Mouse (Mus musculus) gastrocnemius, postnatal 4 days (tissue): ENCODE measurements at regions not wholly inside any gene's neighbourhood (a gene's known extent, or its start where the extent isn't known, plus 50 kb on each side); places are given as distances from the start of the nearest gene placed in this dataset.
"Not testable (repeated sequence)": the region's sequence is repeated elsewhere in the genome, so short reads cannot be mapped to it uniquely, and the experiment has no call there.

Experiments
- DNase-seq, 2 experiments: peaks; one replicate each; pipeline ENCODE4 v3.0.0; 2021 to 2022; ENCODE audit warnings: low spot score in 2 of 2, mixed read lengths in 2 of 2

DNA sequence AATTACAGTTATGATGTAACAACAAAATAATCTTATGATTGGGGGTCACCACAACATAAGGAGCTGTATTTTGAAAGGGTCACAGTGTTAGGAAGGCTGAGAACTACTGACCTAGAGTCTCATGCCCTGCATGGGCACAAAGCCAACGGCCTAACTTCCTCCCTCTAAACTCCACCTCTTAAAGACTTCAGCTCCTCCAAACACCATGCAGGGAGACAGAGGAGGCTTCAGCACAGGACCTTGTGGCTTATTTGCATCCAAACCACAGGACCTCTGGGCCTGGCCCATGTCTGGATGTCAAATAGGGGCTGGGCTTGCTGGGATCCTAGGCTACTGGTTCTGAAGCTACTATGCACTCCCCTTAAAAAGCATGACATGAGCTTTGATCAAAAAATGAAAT, 294.7 kb upstream of the Kdm8 start:
- no peak for DNase-seq

DNA sequence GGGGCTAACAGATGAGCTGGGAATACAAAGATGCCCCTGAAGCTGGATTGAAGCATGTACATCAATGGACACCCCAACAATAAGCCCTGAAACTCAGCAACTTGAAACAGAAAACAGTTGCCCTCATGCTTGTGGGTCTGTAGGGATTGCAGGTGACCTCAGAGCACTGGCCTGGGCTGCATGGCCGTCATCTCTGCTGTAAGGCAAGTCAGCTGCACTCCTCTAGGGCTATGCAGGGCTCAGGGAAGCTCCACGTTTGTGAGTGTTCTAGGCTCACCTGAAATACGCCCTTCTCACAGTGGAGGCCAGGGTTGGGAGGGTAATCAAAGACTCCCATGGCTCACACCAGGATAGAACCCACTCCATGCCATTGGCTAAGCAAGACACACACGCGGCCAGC, 292.2 kb upstream of the Kdm8 start:
- DNase-seq = no peak

GRCm38 (mm10) chr7:125155291-125155690, 289.2 kb upstream of the Kdm8 start:
- no peak for DNase-seq

- no peak for DNase-seq
Observed at GRCm38 (mm10) chr7:125166881-125167351, 277.6 kb upstream of the Kdm8 start.

DNA sequence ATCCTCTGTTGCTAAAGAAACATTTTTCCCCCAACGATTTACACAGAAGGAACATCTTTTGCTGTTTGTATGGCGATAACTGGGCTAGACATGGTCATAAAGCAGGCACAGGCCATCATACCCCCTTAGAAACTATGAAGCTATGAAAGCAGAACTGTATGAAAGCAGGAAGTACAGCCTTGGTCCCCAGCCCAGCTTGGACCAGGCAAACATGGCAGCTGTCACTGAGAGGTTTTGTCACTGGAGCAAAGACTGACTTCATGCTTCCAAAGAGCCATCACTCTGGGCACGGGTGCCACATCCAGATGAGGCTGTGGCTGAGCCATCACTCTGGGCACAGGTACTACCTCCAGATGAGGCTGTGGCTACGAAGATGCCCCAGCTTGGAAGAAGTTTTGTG, 276.8 kb upstream of the Kdm8 start:
- no peak for DNase-seq

DNA sequence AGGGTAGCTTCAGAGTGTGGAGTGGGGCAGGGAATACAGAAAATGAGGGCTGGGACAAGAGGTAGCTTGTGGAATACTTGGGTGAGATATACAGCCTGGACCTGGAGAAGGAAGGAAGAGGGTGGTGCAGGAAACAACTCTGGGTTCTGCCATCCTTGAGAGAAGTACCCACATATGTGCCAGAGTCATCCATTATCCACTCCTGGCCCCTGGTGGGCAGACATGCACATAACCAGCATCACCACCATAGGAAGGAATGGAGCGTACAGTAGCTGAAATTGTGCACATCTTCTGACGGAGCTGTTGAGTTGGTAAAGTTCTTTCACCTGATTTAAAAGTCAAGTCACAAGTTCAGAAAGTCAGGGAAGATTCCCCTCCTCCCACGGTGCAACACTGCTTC, 262.9 kb upstream of the Kdm8 start:
- DNase-seq = no peak

GRCm38 (mm10) chr7:125182266-125182665, 262.2 kb upstream of the Kdm8 start:
- DNase-seq = no peak

DNA sequence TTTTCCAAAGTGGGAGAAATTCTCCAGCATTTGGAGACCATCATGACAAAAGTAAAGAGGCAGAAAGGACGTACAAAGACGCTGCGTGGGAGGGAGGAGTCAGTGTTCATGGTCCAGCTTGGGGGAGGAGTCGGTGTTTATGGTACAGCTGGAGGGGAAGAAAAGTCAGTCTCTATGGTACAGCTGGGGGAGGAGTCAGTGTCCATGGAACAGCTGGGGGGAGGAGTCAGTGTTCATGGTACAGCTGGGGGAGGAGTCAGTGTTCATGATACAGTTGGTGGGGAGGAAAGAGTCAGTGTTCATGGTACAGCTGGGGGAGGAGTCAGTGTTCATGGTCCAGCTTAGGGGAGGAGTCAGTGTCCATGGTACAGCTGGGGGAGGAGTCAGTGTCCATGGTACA, 261.5 kb upstream of the Kdm8 start:
- not testable (repeated sequence) for DNase-seq

GRCm38 (mm10) chr7:125185037-125185679, 259.3 kb upstream of the Kdm8 start:
- no peak for DNase-seq

GRCm38 (mm10) chr7:125187011-125187740, 257.3 kb upstream of the Kdm8 start:
- DNase-seq = peak in 1 of 2 experiments; percentile 15

DNA sequence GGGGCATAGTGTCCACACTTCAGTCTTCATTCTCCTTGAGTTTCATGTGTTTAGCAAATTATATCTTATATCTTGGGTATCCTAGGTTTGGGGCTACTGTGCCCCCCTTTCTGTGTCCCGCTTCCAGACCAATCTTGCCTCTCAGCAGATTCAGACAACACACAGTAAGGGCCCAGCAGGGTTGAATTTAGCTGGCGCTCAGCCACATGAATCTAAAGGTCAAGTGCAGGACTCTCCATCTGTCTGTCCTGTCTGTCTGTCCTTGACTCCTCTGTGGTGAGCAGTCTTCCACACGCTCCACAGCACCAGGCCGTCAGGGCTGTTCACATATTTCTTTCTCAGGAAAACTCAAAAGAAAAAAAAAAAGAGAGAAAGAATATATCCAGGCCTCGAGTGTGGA, 255.5 kb upstream of the Kdm8 start:
- no peak for DNase-seq

DNA sequence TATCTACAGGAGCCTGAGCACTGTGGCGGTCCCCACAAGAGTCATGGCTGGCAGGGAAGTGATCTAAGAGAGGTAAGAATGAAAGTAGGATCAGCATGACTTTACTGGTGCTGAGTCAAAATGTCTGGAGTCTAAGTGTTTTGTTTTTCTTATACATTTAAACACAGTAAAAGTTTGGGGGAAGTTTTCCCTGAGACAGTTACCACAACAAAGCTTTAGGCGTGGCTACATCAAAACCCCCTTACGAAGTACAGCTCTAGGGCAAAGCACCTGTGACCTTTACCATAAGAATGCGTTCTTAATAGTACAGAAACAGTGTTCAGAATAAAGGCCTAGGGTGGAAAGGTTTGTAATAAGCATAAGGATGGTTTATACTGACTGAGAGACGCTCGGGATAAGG, 254.4 kb upstream of the Kdm8 start:
- DNase-seq = no peak

GRCm38 (mm10) chr7:125191313-125191712, 253.2 kb upstream of the Kdm8 start:
- no peak for DNase-seq

DNA sequence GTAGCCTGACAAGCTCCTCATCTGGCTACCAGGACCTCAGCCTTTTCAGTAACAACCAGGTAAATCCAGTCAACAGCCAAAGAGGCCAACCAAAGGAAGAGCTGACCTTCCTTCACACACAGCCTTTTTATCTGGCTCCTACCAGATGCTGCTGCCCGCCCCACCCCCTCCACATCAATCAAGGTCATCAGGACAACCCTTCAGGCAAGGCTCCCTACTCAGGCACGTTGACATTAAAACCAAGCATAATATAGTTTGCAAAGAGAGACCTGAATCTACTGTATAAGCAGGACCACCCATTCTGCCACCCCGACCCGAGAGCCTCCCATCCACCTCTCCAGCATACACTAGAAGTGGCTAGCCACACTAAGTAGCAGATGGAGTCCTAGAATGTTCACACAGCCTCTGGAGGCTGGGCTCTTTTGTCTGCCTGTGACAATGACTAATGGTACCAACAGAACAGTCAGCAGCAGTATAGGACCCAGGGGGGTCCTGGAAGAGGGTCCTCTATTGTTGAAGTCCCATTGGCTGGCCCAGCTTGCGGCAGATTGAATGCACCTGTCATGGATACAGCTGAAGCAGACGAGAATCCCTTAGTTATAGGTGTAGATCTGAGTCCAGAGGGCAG, 233.0 kb upstream of the Kdm8 start:
- no peak for DNase-seq

GRCm38 (mm10) chr7:125214036-125214435, 230.4 kb upstream of the Kdm8 start:
- DNase-seq = no peak

- no peak for DNase-seq
Observed at GRCm38 (mm10) chr7:125217630-125218029, 226.8 kb upstream of the Kdm8 start.

DNA sequence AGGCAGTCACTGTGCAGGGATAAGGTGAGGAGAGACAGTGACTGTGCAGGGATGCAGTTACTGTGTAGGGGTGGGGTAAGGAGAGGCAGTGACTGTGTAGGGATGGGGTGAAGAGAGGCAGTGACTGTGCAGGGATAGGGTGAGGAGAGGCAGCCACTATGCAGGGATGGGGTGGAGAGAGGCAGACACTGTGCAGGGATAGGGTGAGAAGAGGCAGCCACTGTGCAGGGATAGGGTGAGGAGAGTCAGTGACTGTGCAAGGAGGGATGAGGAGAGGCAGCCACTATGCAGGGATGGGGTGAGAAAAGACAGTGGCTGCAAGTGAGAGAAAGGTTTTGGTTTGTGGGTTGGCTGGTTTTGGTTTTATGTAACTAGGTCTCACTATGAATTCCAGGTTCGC, 221.8 kb upstream of the Kdm8 start:
- DNase-seq = no peak

- no peak for DNase-seq
Observed at GRCm38 (mm10) chr7:125234911-125235310, 209.6 kb upstream of the Kdm8 start.

GRCm38 (mm10) chr7:125237026-125237425, 207.4 kb upstream of the Kdm8 start:
- no peak for DNase-seq

DNA sequence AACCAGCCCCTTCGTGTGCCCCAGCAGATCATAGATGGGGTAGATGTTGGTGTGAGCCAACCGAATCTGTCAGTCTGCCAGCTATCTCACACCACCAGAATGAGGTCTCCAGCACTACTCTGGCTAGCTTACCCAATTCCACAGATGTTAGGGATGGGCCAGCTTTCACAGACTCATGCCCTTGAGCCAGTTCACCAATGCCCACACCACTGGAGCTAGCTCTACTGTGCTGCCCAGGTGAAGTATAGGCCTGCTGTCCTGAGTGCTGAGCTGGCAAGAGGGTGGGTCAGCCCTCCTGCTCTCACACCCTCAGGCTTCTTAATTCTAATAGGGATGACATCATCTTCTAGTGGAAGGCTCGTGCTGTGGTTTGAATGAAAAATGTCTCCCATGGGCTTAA, 201.5 kb upstream of the Kdm8 start:
- no peak for DNase-seq

DNA sequence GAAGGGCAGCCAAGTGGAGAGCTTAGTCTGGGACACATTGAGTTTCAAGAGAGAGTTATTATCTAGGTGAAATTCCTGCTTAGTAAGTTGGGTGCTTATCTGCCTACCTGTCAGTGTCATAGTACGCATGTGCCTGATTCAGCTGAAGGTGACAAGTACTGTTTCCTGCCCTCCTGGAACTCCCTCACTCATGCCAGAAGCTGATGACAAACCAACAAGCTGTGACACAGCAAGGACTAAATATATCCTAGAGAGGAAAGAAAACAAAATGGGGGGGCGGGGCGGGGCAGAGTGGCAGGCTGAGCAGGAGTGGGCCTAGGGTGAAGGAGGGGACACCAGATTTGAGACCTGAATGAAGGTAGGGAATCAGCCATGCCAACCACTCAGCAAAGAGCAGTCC, 196.1 kb upstream of the Kdm8 start:
- no peak for DNase-seq

DNA sequence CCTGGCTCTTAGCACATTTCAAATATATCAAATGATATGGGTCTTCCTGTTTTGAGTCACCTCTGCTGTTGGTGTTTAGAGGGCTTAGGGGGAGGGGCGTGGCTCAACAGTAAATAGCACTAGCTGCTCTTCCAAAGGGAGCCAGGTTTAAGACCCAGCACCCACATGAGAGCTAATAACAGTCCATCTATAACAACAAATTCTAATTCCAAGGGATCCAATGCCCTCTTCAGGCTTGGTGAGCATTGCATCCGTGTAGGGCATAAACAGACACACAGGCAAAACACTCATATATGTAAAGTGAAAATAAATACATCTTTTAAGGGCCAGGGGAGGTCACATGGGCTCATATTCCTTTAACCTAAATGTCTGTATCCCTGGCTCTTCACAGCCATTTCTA, 194.1 kb upstream of the Kdm8 start:
- DNase-seq = no peak
